Mouse (Mus musculus) heart, postnatal 0 days (tissue): ENCODE data around the gene Atxn1. TPM values are rescaled to one million over a fixed set of nuclear protein-coding genes. Genes with fewer than 3 reads are reported as not detected.

Experiments
- ATAC-seq: fragments of 200-750 bp; cut with Nextera tagmentation; 2 replicates; pipeline ENCODE4 v1.8.0; 2017; ENCODE audit warnings: low read depth, moderate number of reproducible peaks, moderate library complexity; ENCODE audit not compliant: insufficient read depth
- DNase-seq: peaks from one replicate; pipeline ENCODE4 v3.0.0-alpha.2; 2016; ENCODE audit warnings: low spot score
- H3K27ac ChIP-seq: fragments of 300-500 bp; sonication (generic); 2 replicates; pipeline ENCODE4 v1.5.1; 2014; ENCODE audit warnings: low read depth, mild to moderate bottlenecking
- H3K27me3 ChIP-seq: fragments of 300-500 bp; sonication (generic); 2 replicates; pipeline ENCODE4 v1.6.1; 2014; ENCODE audit warnings: low read length, mixed read lengths; ENCODE audit not compliant: control insufficient read depth, insufficient read depth
- H3K36me3 ChIP-seq: fragments of 300-500 bp; sonication (generic); replicated peaks from 2 replicates; pipeline ENCODE4 v1.6.1; 2014; ENCODE audit warnings: low read length, mixed read lengths; ENCODE audit not compliant: control insufficient read depth, insufficient read depth
- H3K4me1 ChIP-seq: fragments of 300-500 bp; sonication (generic); 2 replicates; pipeline ENCODE4 v1.6.1; 2014; ENCODE audit warnings: antibody characterized with exemption; ENCODE audit not compliant: control insufficient read depth, insufficient read depth
- H3K4me2 ChIP-seq: fragments of 300-500 bp; sonication (generic); 2 replicates; pipeline ENCODE4 v1.6.1; 2014; ENCODE audit warnings: low read depth, mild to moderate bottlenecking, low read length, moderate library complexity
- H3K4me3 ChIP-seq: fragments of 300-500 bp; sonication (generic); 2 replicates; pipeline ENCODE4 v1.5.1; 2014; ENCODE audit warnings: low read depth, low read length
- H3K9ac ChIP-seq: fragments of 300-500 bp; sonication (generic); replicated peaks from 2 replicates; pipeline ENCODE4 v1.6.1; 2014; ENCODE audit warnings: low read depth, low read length, mixed read lengths
- H3K9me3 ChIP-seq: fragments of 300-500 bp; sonication (generic); replicated peaks from 2 replicates; pipeline ENCODE4 v1.6.1; 2016; ENCODE audit warnings: low read length; ENCODE audit not compliant: control insufficient read depth
- CTCF ChIP-seq: IDR thresholded peaks from 2 replicates; pipeline ENCODE4 v1.5.1; 2016; ENCODE audit warnings: antibody characterized with exemption, control low read depth, low read depth
- EP300 ChIP-seq: IDR thresholded peaks from 2 replicates; pipeline ENCODE4 v1.6.1; 2016; ENCODE audit warnings: antibody characterized with exemption, low read depth
- WGBS: fragments of 180-500 bp; shearing (Covaris S2); extraction: QIAGEN DNeasy Blood & Tissue Kit; methylation state at CpG from one replicate; pipeline ENCODE4 v1.1.7; 2014; 5-methylcytosine and 5-hydroxymethylcytosine counted together
- polyA plus RNA-seq: library from polyadenylated mRNA; unstranded; fragments of >200 nt; fragmentation: Nextera tagmentation; extraction: Ambion mirVana; gene quantifications from 2 replicates; pipeline ENCODE4 v1.2.1, GENCODE M21; 2015
- total RNA-seq: library from RNA; depleted of rRNA; stranded (reverse); fragments of >200 nt; gene quantifications from 2 replicates; pipeline ENCODE4 v1.2.3, GENCODE M21; 2014; ENCODE audit warnings: low replicate concordance

Atxn1 gene
- total and polyA plus RNA-seq, 2 experiments from 2014 or later: 10.3 to 15.0 TPM

DNA sequence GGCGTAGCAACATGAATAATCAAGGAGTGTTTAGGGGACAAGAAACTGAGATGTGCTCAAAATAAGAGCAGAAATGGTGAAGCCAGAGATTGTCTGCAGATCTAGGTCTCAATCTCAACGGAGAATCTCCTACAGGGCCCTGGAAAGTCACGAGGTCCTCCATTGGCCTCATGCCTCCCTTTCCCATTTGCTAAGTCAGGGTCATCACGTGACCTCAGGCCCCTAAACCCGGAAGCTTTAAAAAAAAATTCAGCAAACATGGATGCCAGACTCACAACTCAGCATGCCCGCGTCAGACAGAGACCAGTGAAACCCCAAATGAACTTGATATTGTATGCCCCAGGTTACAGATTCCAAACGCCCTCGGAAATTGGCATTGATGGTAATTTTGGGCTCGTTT is 302.0 kb downstream of the Atxn1 start:
- no peak overlapping the region for H3K27ac ChIP-seq
- H3K9me3 ChIP-seq: no peaks in the 10 kb centered on the region
- ATAC-seq (no peak), DNase-seq (no peak)
- no peaks in the 10 kb centered on the region; the same call in 1 of the 2 replicates for H3K36me3 ChIP-seq
- no peak overlapping the region for H3K9ac ChIP-seq
- WGBS: 91% methylated on average over 10 of the region's 10 CpGs
- no peaks in the 10 kb centered on the region for H3K4me1 ChIP-seq
- no peaks in the 10 kb centered on the region for H3K27me3 ChIP-seq
- TF ChIP-seq CTCF (no peak), EP300 (no peak)
- no peak overlapping the region for H3K4me2 ChIP-seq
- H3K4me3 ChIP-seq: no peak overlapping the region

DNA sequence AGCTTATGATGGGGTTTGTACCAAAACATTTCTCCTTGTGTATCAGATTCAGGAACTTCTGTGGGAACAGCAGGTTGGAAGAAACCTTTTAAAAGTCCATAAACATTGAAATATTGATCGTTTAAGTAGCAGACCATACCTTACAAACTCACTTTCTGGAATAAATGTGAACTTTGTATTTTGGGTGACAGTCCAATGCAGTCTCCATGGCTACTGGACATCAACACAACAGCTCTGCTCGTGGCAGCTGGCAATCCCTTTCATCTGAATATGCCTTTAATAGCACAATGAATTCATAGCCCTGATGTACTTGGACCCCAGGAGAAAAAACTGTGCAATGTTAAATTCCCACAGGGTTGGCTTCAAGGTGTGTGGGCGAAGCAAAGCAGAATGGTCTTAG is 302.6 kb downstream of the Atxn1 start:
- no peaks in the 10 kb centered on the region; the same call in 1 of the 2 replicates for H3K36me3 ChIP-seq
- 78% methylated on average over 3 of the region's 3 CpGs for WGBS
- TF ChIP-seq CTCF: no peak
- TF ChIP-seq EP300: no peak
- no peak overlapping the region for H3K27ac ChIP-seq
- no peaks in the 10 kb centered on the region for H3K27me3 ChIP-seq
- ATAC-seq (no peak), DNase-seq (no peak)
- H3K4me3 ChIP-seq: no peak overlapping the region
- H3K4me1 ChIP-seq: no peaks in the 10 kb centered on the region
- no peak overlapping the region for H3K9ac ChIP-seq
- H3K4me2 ChIP-seq: no peak overlapping the region
- H3K9me3 ChIP-seq: no peaks in the 10 kb centered on the region

DNA sequence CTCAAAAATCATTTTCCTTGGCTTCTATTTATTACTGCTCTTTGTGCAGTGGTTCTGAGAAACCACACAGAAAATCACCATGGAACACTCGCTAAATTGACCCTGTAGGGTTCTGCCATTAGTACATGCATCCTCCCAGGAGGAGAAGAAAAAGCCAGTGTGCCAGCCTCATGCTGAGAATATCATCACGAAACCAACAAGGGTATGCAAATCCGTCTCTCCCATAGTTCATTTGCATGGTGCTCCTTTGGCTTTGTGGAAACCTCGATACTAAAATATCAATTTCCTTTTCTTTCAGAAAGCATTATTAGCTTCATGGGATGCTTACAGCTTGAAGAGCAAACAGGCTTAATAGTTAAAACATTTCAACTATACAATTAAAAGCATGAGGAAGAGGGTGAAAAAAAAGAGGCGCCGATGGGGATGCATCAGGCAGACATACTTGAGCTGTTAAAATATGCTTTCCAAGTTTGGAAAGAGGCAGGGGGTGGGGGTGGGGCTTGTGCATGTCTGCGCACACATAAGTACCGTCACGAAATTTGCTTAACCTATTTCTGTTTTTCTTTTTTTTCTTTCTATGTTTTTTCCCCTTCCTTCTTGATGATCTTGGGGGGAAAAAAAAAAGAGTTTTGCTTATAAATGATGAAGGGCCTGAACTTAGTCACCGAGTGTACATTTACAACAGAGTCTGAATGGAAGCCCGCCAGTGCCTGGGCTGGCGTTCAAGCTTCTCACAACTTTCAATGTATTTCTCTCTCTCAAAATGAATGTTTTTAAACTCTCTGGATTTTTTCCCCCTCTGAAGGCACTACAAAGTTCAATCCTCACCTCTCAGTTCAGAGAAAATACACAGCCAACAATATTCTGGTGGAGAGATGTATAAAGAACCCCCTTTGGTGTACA is 303.3 kb downstream of the Atxn1 start:
- no peaks in the 10 kb centered on the region for H3K9me3 ChIP-seq
- no peak overlapping the region for H3K27ac ChIP-seq
- TF ChIP-seq CTCF (no peak), EP300 (no peak)
- no peak overlapping the region for H3K4me2 ChIP-seq
- H3K9ac ChIP-seq: no peak overlapping the region
- H3K27me3 ChIP-seq: no peaks in the 10 kb centered on the region
- no peaks in the 10 kb centered on the region; the same call in 1 of the 2 replicates for H3K36me3 ChIP-seq
- ATAC-seq: no peak
- DNase-seq: no peak
- WGBS: 77% methylated on average over 12 of the region's 12 CpGs
- no peaks in the 10 kb centered on the region for H3K4me1 ChIP-seq
- H3K4me3 ChIP-seq: no peak overlapping the region

GRCm38 (mm10) chr13:45659813-45660212 is 305.0 kb downstream of the Atxn1 start:
- H3K27ac ChIP-seq: no peak overlapping the region
- H3K9me3 ChIP-seq: no peaks in the 10 kb centered on the region
- H3K4me1 ChIP-seq: no peaks in the 10 kb centered on the region
- H3K4me3 ChIP-seq: no peak overlapping the region
- WGBS: 70% methylated on average over 4 of the region's 4 CpGs
- ATAC-seq (no peak), DNase-seq (no peak)
- TF ChIP-seq EP300: no peak
- TF ChIP-seq CTCF: no peak
- H3K9ac ChIP-seq: no peak overlapping the region
- no peak overlapping the region for H3K4me2 ChIP-seq
- H3K36me3 ChIP-seq: no peaks in the 10 kb centered on the region
- H3K27me3 ChIP-seq: no peaks in the 10 kb centered on the region

GRCm38 (mm10) chr13:45658343-45658742 is 306.5 kb downstream of the Atxn1 start:
- Histone ChIP-seq H3K4me1 (no peaks in the 10 kb centered on the region), H3K9ac (no peak overlapping the region), H3K27me3 (no peaks in the 10 kb centered on the region), H3K4me2 (no peak overlapping the region), H3K4me3 (no peak overlapping the region), H3K9me3 (no peaks in the 10 kb centered on the region), H3K27ac (no peak overlapping the region), H3K36me3 (no peaks in the 10 kb centered on the region)
- WGBS: 94% methylated on average over 5 of the region's 5 CpGs
- TF ChIP-seq EP300: no peak
- no peak for TF ChIP-seq CTCF
- ATAC-seq: no peak
- DNase-seq: no peak

DNA sequence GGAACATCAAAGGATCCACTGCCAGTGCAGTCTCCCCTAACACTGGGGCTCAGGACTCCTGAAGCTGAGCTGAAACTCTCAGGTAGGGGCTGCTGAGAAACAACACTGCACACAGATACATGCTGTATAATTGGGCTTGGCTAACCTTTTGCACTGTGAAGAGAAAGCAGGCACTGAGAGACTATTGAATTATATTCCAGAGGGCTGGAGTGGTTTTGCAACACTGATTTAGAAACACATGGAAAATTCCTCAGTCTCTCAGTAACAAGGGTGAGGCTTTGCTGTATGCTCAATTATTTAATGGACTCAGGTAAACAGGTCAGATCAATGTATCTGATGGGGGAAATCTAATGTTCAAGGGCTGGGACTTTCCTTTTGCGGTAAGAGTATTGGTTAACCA is 307.6 kb downstream of the Atxn1 start:
- Histone ChIP-seq H3K4me1 (no peaks in the 10 kb centered on the region), H3K9me3 (no peaks in the 10 kb centered on the region), H3K4me2 (no peak overlapping the region), H3K36me3 (no peaks in the 10 kb centered on the region), H3K4me3 (no peak overlapping the region), H3K27ac (no peak overlapping the region), H3K27me3 (no peaks in the 10 kb centered on the region), H3K9ac (no peak overlapping the region)
- DNase-seq (no peak), ATAC-seq (no peak)
- no peak for TF ChIP-seq EP300
- TF ChIP-seq CTCF: no peak
- WGBS: 100% methylated on average over 1 of the region's 1 CpGs
